Comparison of ENCODE assay signal across 8 mouse cellular contexts in genomic region chr15:89210915-89211715, GRCm38 (mm10). TPM values are rescaled to one million over a fixed set of nuclear protein-coding genes. Genes with fewer than 3 reads are reported as not detected.
DNase-seq lines count a peak whose midpoint lies in the region; ATAC-seq and TF ChIP-seq lines count a peak whose summit lies in the region.

Gene Ppp6r2 (plus strand): TSS chr15:89211553.

- peak within 1 kb of the TSS; percentile 92 for H3ac ChIP-seq in myocyte (ENCODE audit: control insufficient read depth, insufficient read length)

- peaks cover 6% of the 10 kb centered on the region for H3K4me1 ChIP-seq in brown adipose tissue, adult 24 weeks (ENCODE audit: control insufficient read depth, insufficient read depth, insufficient read length, low read length)
- H3K4me1 ChIP-seq in heart, embryonic 13.5 days: peaks cover 46% of the 10 kb centered on the region
- peaks cover 28% of the 10 kb centered on the region for H3K4me1 ChIP-seq in liver, embryonic 11.5 days (replicated peaks; ENCODE audit: control insufficient read depth, insufficient read depth, low read length)

- peaks cover 4% of the 10 kb centered on the region for H3K79me2 ChIP-seq in myocyte (ENCODE audit: control insufficient read depth, insufficient read depth)

- H3K4me3 ChIP-seq in brown adipose tissue, adult 24 weeks (ENCODE audit: insufficient read depth, low read depth, low read length): peak within 1 kb of the TSS; percentile 85
- H3K4me3 ChIP-seq in heart, embryonic 13.5 days: peak within 1 kb of the TSS; percentile 95
- H3K4me3 ChIP-seq in liver, embryonic 11.5 days (ENCODE audit: low read depth, low read length): peak within 1 kb of the TSS; percentile 99
- peak within 1 kb of the TSS; percentile 61 for H3K4me3 ChIP-seq in myocyte

- peak; percentile 54 for ATAC-seq in CD4-positive, CD25-positive, alpha-beta regulatory T cell, adult 4 months
- ATAC-seq in heart, embryonic 13.5 days (ENCODE audit: extremely low read depth, insufficient number of reproducible peaks, low FRiP score, low TSS enrichment): peak; percentile 81
- ATAC-seq in liver, embryonic 11.5 days (replicated peaks; ENCODE audit: low FRiP score): peak; percentile 66

- peak within 1 kb of the TSS; percentile 85 for H3K4me2 ChIP-seq in heart, embryonic 13.5 days
- H3K4me2 ChIP-seq in liver, embryonic 11.5 days: peak within 1 kb of the TSS; percentile 85
- peak within 1 kb of the TSS; percentile 92 for H3K4me2 ChIP-seq in myocyte (ENCODE audit: low read depth)

- H3K9ac ChIP-seq in heart, embryonic 13.5 days: peak within 1 kb of the TSS; percentile 96
- H3K9ac ChIP-seq in liver, embryonic 11.5 days (ENCODE audit: low read depth, low read length): peak within 1 kb of the TSS; percentile 99

- DNase-seq in fibroblast of lung, adult 2 months (ENCODE audit: low read depth): peak; percentile 22
- peak; percentile 93 for DNase-seq in kidney, postnatal 10 days
- peak; percentile 84 for DNase-seq in liver, embryonic 11.5 days (ENCODE audit: low spot score)
- DNase-seq in spleen, postnatal 4 days (ENCODE audit: low spot score in 2 of 2): peak; percentile 84 to 94

- WGBS in heart, embryonic 13.5 days: 2% methylated on average over 59 of the region's 73 CpGs
- WGBS in liver, embryonic 11.5 days: 3% methylated on average over 61 of the region's 73 CpGs

- TF ChIP-seq POLR2A in myocyte (IDR thresholded peaks at IDR 0.05; ENCODE audit: insufficient read length, low read depth): peak; percentile 86

- H3K27ac ChIP-seq in brown adipose tissue, adult 24 weeks (replicated peaks; ENCODE audit: low read depth, low read length): peak within 1 kb of the TSS; percentile 83
- peak within 1 kb of the TSS; percentile 91 for H3K27ac ChIP-seq in heart, embryonic 13.5 days (replicated peaks)
- H3K27ac ChIP-seq in liver, embryonic 11.5 days (ENCODE audit: low read depth, low read length): peak within 1 kb of the TSS; percentile 98

- H3K27me3 ChIP-seq in heart, embryonic 13.5 days (replicated peaks): no peaks in the 10 kb centered on the region
- no peaks in the 10 kb centered on the region for H3K27me3 ChIP-seq in liver, embryonic 11.5 days (replicated peaks; ENCODE audit: control insufficient read depth, insufficient read depth, low read length)
- no peaks in the 10 kb centered on the region for H3K27me3 ChIP-seq in myocyte (ENCODE audit: control insufficient read depth, insufficient read depth, insufficient read length)

- no peaks in the 10 kb centered on the region for H3K9me3 ChIP-seq in heart, embryonic 13.5 days
- H3K9me3 ChIP-seq in liver, embryonic 11.5 days (ENCODE audit: control insufficient read depth, low read length): no peaks in the 10 kb centered on the region

- H3K36me3 ChIP-seq in heart, embryonic 13.5 days: peaks cover 5% of the 10 kb centered on the region
- H3K36me3 ChIP-seq in liver, embryonic 11.5 days (ENCODE audit: control insufficient read depth, insufficient read depth, low read length): no peaks in the 10 kb centered on the region
- H3K36me3 ChIP-seq in myocyte (ENCODE audit: control insufficient read depth, insufficient read depth): peaks cover 5% of the 10 kb centered on the region

TF ChIP-seq in myocyte, 11 proteins besides CTCF, POLR2A, EP300 and RAD21:
- no peak for TF ChIP-seq SRF (IDR thresholded peaks at IDR 0.05; ENCODE audit: control insufficient read depth, insufficient read length, low read depth)
- peak; percentile 65 for TF ChIP-seq POLR2AphosphoS2 (IDR thresholded peaks at IDR 0.05; ENCODE audit: insufficient read length, low read depth)
TF ChIP-seq in myocyte: peak in this region for 1.

RNA-seq across cellular contexts. Expression of gene Ppp6r2, which starts in this region (rescaled TPM):
- 10 to 100 TPM; 25.3 to 28.0 TPM for polyA plus RNA-seq in CD4-positive, CD25-positive, alpha-beta regulatory T cell, adult 4 months (2017; shearing (Covaris generic))
- polyA plus RNA-seq in brown adipose tissue, adult 24 weeks (2012; ENCODE audit: insufficient read depth, insufficient read length, missing spikeins): 23.0 and 25.7 TPM in 2 replicates
- polyA plus RNA-seq in heart, embryonic 13.5 days (2015; fragmentation: Nextera tagmentation; extraction: Ambion mirVana): 20.5 and 20.8 TPM in 2 replicates
- 25.0 and 31.6 TPM in 2 replicates for polyA plus RNA-seq in liver, embryonic 11.5 days (2014; fragmentation: Nextera tagmentation; extraction: Ambion mirVana)
- polyA plus RNA-seq in myocyte (2012; fragmentation: generic; extraction: Trizol): 43.6 TPM

Comparison
In these comparisons a context has a peak if more than half of its experiments do, and no peak if none do; other contexts are left out.
1. Peak in every context shown above with its lines: DNase-seq, ATAC-seq, H3K4me3 ChIP-seq and H3K27ac ChIP-seq.
2. DNase-seq: peak in every context shown above with its lines; median percentile 93 in kidney, postnatal 10 days; 89 in spleen, postnatal 4 days; 84 in liver, embryonic 11.5 days; 22 in fibroblast of lung, adult 2 months.